Mouse (Mus musculus) testis, adult 2 months (tissue): ENCODE measurements at regions not wholly inside any gene's neighbourhood (a gene's known extent, or its start where the extent isn't known, plus 50 kb on each side); places are given as distances from the start of the nearest gene placed in this dataset.

Source experiments
- CTCF ChIP-seq: fragments of 200-500 bp; IDR thresholded peaks from 2 replicates; pipeline ENCODE4 v1.5.1; 2012; ENCODE audit warnings: low read depth, mild to moderate bottlenecking, inconsistent platforms, low read length, moderate library complexity; ENCODE audit not compliant: control insufficient read depth, insufficient read depth, insufficient replicate concordance
- POLR2A ChIP-seq: fragments of 200-500 bp; IDR thresholded peaks from 2 replicates; pipeline ENCODE4 v1.6.1; 2012; ENCODE audit warnings: low read depth, mild to moderate bottlenecking, inconsistent platforms, low read length, moderate library complexity; ENCODE audit not compliant: control insufficient read depth

DNA sequence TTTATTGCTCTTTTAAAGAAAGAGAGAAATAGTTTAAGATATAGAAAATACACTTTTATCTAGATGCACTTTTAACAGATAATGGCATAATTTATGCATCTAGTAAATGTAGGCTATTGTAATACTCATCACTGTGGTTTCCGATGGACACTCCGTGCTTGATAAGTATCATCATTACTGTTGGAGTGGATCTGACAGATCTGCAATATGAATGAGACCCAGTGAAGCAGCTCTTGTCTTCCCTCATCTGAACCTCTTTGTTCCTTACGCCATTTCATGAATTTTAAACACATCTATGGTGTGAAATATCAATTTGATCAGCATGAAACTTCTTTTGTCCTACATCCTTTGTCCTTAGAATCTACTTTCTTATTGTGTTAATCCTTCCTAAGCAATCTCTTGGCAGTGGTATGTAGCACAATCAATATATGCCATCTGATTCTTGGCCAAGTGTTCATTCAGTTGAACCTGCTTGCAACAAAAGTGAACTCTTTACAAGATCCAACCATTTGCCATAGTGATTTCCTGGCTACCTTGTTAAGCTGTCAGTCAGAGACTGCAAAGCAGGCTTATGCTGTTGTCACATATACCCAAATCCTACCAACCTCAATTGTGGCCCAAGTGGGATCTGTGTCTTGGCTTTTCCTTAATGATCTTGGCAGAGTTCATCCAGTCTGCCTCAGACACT is 452.0 kb upstream of the Dab2 start:
- no peak for TF ChIP-seq CTCF
- TF ChIP-seq POLR2A: no peak
